Mouse (Mus musculus): ENCODE results near the gene Ptprn. TPM values are rescaled to one million over a fixed set of nuclear protein-coding genes. Genes with fewer than 3 reads are reported as not detected.

Gene Ptprn
- total RNA-seq (2023): 0.41 TPM

DNA sequence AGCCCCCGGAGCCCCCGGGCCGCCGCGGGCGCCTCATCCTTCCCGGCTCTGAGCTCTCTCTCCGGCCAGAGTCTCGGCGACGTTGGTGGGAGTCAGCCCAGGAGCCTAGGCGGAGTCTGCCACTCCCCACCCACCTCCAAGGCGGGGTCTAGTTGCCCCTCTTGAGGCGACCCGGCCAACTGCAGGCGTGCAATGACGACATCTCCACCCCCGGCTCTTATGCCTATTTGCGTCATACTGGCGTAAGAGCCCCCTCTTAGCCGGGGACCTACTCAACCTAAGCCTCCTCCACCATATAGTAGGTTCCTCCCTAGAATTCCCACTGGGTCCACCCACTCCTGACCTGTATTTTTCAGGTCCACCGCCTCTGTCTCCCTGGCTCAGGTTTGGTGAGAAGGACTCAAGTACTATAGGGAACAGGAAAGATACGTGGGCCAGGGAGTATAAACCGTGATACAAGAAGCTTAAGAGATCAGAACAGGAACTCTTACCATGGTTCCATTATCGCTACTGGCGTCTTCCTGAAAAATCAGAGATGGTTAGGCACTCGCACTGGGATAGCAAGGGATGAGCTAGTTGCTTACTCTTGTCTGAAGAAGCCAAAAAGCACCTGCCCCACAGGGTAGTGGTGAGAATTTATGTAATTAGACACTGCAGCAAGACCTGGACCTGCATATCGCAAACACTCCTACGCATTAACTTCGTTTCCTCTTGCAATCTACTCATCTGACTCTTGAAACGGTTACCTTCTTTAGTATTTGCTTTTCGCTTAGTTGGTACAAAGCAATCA is at the start of gene Ptprn:
Gene Ptprn, minus strand, starts transcription at position 412 of the 790 bp plus-strand sequence.

DNA sequence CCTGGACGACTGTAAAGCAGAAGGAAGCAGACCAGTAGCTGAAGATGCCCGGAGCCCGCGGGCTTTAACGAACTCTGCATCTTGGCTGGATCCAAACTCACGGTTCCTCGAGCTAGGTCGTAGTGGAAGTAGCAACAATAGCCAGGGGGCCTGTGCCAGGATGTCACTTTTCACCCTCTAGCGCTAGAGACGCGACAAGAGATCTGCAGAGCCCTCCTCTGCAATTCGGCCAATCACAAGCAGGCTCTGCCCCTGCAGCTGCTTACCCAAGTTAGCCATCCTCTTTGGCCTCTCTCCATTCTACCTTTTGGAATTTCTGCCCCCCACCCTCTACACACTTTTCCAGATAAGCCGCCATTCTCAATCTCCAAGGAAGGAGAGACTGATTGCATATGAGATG is 13.9 kb upstream of the Ptprn start, which contains the start of gene Resp18:
Gene Resp18, minus strand, starts transcription at position 188 of the 400 bp plus-strand sequence.

DNA sequence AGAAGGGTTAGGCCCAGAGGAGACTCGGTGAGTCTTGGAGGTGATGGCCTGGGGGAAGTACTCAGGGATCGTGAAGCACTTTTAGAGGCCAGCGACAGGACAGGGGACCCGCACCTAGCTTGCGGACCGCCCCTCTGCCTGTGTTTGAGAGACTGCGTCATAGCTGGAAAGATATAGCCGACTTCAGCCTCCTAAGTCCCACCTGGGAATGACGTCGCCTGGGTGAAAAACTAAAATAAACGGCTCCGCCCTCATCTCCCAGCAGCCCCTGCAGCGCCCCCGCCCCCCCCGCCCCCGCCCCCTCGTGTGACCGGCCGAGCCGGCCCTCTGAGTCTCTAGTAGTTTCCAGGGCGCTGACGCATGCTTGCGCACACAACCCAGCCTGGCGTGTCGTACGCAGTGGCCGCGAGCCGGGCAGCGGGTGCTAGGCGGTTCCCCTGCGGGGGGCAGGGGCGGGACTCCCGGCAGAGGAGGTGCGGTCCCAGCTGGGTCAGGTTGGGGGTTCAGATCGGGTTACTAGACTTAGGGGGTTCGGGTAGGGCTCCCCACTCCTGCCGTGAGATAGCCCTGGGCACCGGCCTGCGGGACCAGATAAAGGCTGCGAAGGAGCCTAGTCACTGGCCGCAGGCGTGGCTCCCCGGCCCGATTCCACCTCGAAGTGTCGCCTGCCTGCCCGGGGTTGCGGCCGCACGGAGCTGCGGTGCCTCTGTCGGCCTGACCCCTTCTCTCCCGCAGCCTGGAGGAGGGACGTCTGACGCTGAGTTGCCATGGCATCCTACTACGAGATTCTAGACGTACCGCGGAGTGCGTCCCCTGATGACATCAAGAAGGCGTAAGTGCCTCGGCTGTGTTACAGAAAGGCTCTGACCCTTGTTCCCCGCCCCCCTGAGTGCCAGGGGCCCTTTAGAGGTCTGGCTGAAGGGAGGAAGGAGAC is 27.9 kb downstream of the Ptprn start, which contains the start of gene Dnajb2:
Gene Dnajb2, plus strand, starts transcription at position 290 of the 934 bp plus-strand sequence.

DNA sequence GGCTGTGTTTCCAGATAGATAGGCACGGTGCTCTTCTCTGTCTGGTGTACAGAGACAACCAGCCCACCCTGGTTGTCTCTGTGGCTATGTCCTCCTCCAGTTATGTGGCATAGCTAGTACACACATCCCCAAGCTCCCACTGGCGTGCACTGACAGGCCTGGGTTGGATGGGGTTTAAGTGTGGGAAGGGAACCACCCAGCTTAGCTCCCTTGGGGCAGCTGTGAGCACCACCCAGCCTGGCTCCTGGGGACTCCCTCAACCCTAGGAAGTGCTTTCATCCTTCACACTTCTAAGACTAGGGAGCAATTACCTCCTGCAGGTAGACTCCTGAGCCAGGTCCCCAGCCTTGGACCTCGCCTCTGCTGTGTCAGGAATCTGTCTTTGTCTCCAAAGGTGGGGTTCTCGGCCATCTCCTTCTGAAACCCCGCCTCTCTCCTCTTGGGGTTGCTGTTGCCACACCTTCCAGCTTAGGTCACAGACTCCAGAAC is 32.6 kb downstream of the Ptprn start, which contains the start of gene A630095N17Rik:
Gene A630095N17Rik, minus strand, starts transcription at position 439 of the 489 bp plus-strand sequence.

DNA sequence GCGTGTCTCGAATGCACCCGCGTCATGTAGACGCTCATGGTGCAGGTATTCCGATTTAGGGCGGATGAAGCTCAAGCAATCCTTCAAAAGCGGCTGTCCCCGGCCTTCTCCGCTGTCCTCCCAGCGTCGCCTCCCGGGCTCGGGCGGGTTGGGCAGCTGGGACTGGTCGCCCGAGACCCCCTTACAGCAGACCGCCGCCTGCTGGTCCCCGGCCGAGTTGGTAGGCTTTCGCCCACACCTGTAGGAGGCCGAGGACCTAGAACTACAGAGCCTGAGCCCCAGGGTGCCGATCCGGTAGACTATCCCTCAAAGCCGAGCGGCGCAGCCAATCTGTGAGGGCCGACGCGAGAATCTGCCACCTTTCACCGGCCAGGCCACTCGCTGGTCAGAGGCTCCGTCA is 44.8 kb downstream of the Ptprn start, which contains the start of gene Tuba4a:
Gene Tuba4a, minus strand, starts transcription at position 335 of the 400 bp plus-strand sequence.

DNA sequence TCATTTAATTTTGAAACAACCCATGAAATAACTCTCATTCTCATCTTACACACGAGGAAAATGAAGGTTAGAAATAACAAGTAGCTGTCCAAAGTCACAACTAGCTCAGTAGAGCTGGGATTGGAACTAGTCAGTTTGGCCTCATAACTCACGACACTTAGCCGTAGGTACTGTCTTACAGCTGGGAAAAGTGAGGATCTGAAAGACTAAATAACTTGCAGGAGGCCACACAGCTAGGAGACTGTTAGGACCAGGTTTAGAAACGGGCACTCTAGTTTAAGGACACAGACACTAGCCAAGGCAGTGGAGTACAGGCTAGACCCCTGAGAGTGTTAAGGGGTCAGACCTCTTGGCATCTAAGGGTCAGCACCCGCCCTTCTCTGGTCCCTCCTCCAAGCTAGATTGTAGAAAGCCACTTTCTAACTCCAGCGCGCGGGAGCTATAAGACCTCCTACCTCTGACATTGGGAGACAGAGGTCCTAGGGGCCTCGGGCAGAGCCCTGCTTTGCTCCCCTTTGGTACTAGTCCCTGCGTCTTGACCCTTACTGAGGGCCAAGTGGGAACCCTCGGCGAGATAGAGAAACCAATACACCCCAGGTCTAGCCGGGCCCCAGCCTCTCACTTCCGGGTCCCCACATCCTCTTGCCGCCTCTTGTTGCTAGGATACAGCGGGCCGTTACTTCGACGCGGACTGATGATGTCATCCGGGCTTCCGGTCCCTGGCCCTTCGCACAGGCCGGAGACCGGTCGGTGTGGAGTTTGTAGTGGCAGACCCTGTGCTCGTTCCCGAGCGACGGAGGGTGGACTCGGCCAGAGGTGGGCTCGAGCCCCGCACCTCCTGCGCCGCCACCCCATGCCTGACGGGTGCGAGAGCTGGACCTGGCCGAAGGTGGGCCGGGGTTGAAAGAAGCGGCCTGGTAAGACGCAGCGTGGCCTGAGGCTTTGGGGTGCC is 53.9 kb downstream of the Ptprn start, which contains the start of the genes Glb1l and Stk16:
Gene Glb1l, minus strand, starts transcription at position 678 of the 952 bp plus-strand sequence.
Gene Stk16, plus strand, starts transcription at position 703 of the 952 bp plus-strand sequence.

Other genes starting within 250 kb of the Ptprn start
- gene Nhej1, start 139.3 kb downstream of the Ptprn start, total RNA-seq (2023): 5.0 TPM
- 5.5 TPM for gene Slc23a3, start 130.6 kb downstream of the Ptprn start, total RNA-seq (2023)
- 127 TPM for gene Cnppd1, start 121.8 kb downstream of the Ptprn start, total RNA-seq (2023)
- gene Retreg2, start 121.7 kb downstream of the Ptprn start, total RNA-seq (2023): 72.2 TPM
- 39.0 TPM for gene Zfand2b, start 95.9 kb downstream of the Ptprn start, total RNA-seq (2023)
- 3.5 TPM for gene Abcb6, start 84.1 kb downstream of the Ptprn start, total RNA-seq (2023)
- gene Ankzf1, start 72.4 kb downstream of the Ptprn start, total RNA-seq (2023): 18.1 TPM
- gene Atg9a, start 72.3 kb downstream of the Ptprn start, total RNA-seq (2023): 37.7 TPM
- gene Glb1l, start 53.7 kb downstream of the Ptprn start, total RNA-seq (2023): 14.8 TPM
- gene Stk16, start 53.7 kb downstream of the Ptprn start, total RNA-seq (2023): 55.9 TPM
- gene Tuba4a, start 44.6 kb downstream of the Ptprn start, total RNA-seq (2023): 183 TPM
- not detected for gene A630095N17Rik, start 32.4 kb downstream of the Ptprn start, total RNA-seq (2023)
- 44.8 TPM for gene Dnajb2, start 28.1 kb downstream of the Ptprn start, total RNA-seq (2023)
- not detected for gene Resp18, start 13.9 kb upstream of the Ptprn start, total RNA-seq (2023)
- 34.7 TPM for gene Dnpep, start 53.5 kb upstream of the Ptprn start, total RNA-seq (2023)
- not detected for gene Des, start 95.8 kb upstream of the Ptprn start, total RNA-seq (2023)
- 0.70 TPM for gene Speg, start 110.8 kb upstream of the Ptprn start, total RNA-seq (2023)
- 44.5 TPM for gene Gmppa, start 171.4 kb upstream of the Ptprn start, total RNA-seq (2023)
- not detected for gene Asic4, start 185.9 kb upstream of the Ptprn start, total RNA-seq (2023)
- gene Chpf, start 214.8 kb upstream of the Ptprn start, total RNA-seq (2023): 20.8 TPM
- gene Tmem198, start 215.0 kb upstream of the Ptprn start, total RNA-seq (2023): 5.5 TPM
- 2.3 TPM for gene Obsl1, start 241.9 kb upstream of the Ptprn start, total RNA-seq (2023)
- 0.53 TPM for gene Inha, start 242.6 kb upstream of the Ptprn start, total RNA-seq (2023)